In the genomic region with DNA sequence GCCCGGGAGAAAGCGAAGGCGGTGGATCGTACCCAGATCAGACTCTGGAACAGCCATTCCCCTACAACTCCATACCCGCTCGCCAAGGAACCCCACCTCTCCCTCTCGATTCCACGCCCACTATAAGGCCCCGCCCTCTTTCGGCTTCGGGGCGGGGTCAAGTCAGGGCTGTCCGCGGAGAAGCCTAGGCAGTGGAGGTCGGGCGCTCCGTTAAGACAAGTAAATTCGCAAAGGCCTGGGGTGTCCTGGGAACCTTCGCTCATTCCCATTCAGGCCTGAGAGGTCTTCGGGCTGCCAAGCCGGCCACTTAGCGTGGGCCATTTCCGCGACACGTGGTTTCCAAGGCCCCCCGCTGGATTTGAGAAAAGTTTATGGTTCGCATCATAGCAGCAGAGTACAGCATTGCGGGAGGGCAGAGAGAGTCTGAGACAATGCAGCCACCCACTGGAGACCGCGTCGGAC, we compare ENCODE assay signal across 8 mouse cellular contexts. TPM values are rescaled to one million over a fixed set of nuclear protein-coding genes. Genes with fewer than 3 reads are reported as not detected.
DNase-seq lines count a peak whose midpoint lies in the region; ATAC-seq lines count a peak whose summit lies in the region.

A gene (plus strand): TSS at position 413 of the 462 bp plus-strand sequence.

- peak within 1 kb of the TSS; percentile 96 for H3K27ac ChIP-seq in hindbrain, embryonic 15.5 days (replicated peaks)

- H3K9ac ChIP-seq in hindbrain, embryonic 15.5 days: peak within 1 kb of the TSS; percentile 86

- peak within 1 kb of the TSS; percentile 92 for H3K4me2 ChIP-seq in hindbrain, embryonic 15.5 days

- 0% methylated on average over 31 of the region's 31 CpGs for WGBS in hindbrain, embryonic 15.5 days

- H3K9me3 ChIP-seq in hindbrain, embryonic 15.5 days: no peaks in the 10 kb centered on the region

- H3K27me3 ChIP-seq in hindbrain, embryonic 15.5 days: no peaks in the 10 kb centered on the region

- peaks cover 8% of the 10 kb centered on the region; the same call in 1 of the 2 replicates for H3K36me3 ChIP-seq in hindbrain, embryonic 15.5 days

- peak; percentile 84 for DNase-seq in T-cell, adult 2 months (ENCODE audit: low spot score)
- peak; percentile 93 to 95 for DNase-seq in cerebellum, postnatal 25 days
- peak; percentile 92 to 93 for DNase-seq in frontal cortex, postnatal 36 days (ENCODE audit: low spot score in 2 of 2)
- DNase-seq in left cerebral cortex, adult 11 months (ENCODE audit: low spot score): peak; percentile 87
- peak; percentile 93 to 94 for DNase-seq in lung, postnatal 4 days
- peak; percentile 85 to 96 for DNase-seq in right cerebral cortex, adult 2 months (ENCODE audit: low spot score in 2 of 2)
- DNase-seq in urinary bladder, postnatal 14 days (ENCODE audit: low spot score): peak; percentile 92

- peak; percentile 94 for ATAC-seq in hindbrain, embryonic 15.5 days (ENCODE audit: low FRiP score, low read depth)

- peaks cover 23% of the 10 kb centered on the region for H3K4me1 ChIP-seq in hindbrain, embryonic 15.5 days (replicated peaks)

- H3K4me3 ChIP-seq in hindbrain, embryonic 15.5 days: peak within 1 kb of the TSS; percentile 88

RNA-seq across cellular contexts. Expression of the gene that starts here (rescaled TPM):
- 51.0 and 57.4 TPM in 2 replicates for polyA plus RNA-seq in hindbrain, embryonic 15.5 days (2015; fragmentation: Nextera tagmentation; extraction: Ambion mirVana)

Comparison
In these comparisons a context has a peak if more than half of its experiments do, and no peak if none do; other contexts are left out.
1. Peak in every context shown above with its lines: DNase-seq, ATAC-seq, H3K4me3 ChIP-seq and H3K27ac ChIP-seq.